Mouse (Mus musculus) embryonic fibroblast, embryonic 13.5 days (primary cell): ENCODE measurements around the gene Ctnna3.

Source experiments
- CTCF ChIP-seq: IDR thresholded peaks from 2 replicates; pipeline ENCODE4 v1.5.1; 2011; ENCODE audit warnings: mild to moderate bottlenecking, control low read depth, low read length, moderate library complexity, borderline replicate concordance; ENCODE audit not compliant: insufficient read depth
- POLR2A ChIP-seq: IDR thresholded peaks from 2 replicates; pipeline ENCODE4 v1.6.1; 2011; ENCODE audit warnings: low read depth, mild to moderate bottlenecking, control low read depth, low read length, moderate library complexity

DNA sequence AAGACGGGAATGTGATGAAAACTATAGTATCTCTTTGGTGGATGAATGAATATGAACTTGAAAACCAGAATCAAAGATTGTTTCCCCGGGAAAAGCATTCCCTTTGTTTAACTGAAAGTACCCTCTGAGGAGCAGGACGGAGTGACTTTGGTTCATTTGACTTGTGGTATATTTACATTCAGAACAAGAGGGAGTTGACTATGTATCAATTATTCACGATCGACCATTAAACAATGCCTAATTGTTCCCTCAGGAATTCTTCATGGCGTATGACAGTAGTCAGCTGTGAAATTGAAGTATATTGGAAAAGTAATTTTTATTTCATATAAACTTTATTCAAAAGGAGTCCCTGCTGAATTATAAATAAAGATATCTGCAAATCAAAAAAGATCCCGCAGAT lies 341.8 kb downstream of the Ctnna3 start:
- TF ChIP-seq POLR2A = no peak
- no peak for TF ChIP-seq CTCF
